Mouse (Mus musculus) erythroblast, embryonic 14.5 days (primary cell): ENCODE results near the gene Atp9a.

ENCODE experiments used
- GATA1 ChIP-seq: IDR thresholded peaks from 2 replicates; pipeline ENCODE4 v1.6.1; 2012; ENCODE audit warnings: low read length, inconsistent platforms, mixed read lengths
- TAL1 ChIP-seq: IDR thresholded peaks from 3 replicates; pipeline ENCODE4 v1.6.1; 2012; ENCODE audit warnings: low read length, inconsistent platforms, mixed read lengths

GRCm38 (mm10) chr2:168615160-168615559 is 127.0 kb downstream of the Atp9a start:
- TF ChIP-seq TAL1 = no peak
- TF ChIP-seq GATA1 = no peak
